Mouse (Mus musculus) lung, adult 10 weeks (tissue): ENCODE data around the gene Brd4. TPM values are rescaled to one million over a fixed set of nuclear protein-coding genes. Genes with fewer than 3 reads are reported as not detected.

Experiments
- polyA plus RNA-seq: library from polyadenylated mRNA; stranded (reverse); fragments of 350-450 nt; fragmentation: Illumina TruSeq; extraction: RNeasy Lipid Tissue Mini Kit (QIAGEN cat#74804); gene quantifications from one replicate; pipeline ENCODE4 v1.2.3, GENCODE M21; 2014; ENCODE audit warnings: low read depth, low replicate concordance; ENCODE audit not compliant: insufficient read depth

Brd4 gene
- 17.4 TPM for polyA plus RNA-seq

DNA sequence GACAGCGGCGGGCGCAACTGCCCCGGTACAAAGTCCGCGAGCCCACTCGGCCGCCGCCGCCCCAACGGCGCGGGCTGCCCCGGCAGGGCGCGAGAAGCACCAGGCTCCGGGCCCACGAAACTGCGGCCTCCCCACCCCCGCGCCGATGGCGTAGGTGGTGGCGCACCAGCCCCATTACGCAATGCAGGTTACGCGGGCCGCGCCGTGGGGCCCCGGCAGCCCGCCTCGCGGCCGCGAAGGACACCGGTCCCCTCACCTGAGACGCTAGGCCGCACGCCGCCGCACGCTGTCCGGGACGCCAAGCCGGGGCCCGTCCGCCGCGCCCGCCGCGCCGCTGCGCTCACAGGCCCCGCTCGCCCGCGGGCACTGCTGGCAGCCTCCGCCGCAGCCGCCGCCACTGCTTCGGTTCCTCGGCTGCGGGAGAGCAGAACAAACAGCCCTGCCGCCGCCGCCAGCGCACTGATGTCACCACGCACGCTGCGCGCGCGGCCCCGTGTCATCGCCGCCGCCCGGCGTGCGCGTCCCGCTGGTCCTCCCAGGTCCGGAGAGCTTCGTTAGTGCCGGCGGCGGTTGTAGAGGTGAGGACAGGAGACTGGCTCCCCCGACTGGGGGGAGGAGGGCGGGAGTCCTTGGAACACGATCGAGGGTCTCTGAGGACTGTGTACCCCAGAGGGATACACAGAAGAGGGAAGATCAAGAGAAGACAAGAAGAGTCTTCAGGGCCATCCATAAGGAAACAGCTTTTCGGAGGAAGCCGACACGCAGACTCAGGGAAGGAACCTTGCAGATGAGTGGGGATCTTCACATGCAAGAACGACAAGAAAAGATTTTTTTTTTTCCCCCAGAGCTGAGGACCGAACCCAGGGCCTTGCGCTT lies at the start of gene Brd4:
Brd4 (minus strand) TSS at position 461 of the 876 bp plus-strand sequence.

DNA sequence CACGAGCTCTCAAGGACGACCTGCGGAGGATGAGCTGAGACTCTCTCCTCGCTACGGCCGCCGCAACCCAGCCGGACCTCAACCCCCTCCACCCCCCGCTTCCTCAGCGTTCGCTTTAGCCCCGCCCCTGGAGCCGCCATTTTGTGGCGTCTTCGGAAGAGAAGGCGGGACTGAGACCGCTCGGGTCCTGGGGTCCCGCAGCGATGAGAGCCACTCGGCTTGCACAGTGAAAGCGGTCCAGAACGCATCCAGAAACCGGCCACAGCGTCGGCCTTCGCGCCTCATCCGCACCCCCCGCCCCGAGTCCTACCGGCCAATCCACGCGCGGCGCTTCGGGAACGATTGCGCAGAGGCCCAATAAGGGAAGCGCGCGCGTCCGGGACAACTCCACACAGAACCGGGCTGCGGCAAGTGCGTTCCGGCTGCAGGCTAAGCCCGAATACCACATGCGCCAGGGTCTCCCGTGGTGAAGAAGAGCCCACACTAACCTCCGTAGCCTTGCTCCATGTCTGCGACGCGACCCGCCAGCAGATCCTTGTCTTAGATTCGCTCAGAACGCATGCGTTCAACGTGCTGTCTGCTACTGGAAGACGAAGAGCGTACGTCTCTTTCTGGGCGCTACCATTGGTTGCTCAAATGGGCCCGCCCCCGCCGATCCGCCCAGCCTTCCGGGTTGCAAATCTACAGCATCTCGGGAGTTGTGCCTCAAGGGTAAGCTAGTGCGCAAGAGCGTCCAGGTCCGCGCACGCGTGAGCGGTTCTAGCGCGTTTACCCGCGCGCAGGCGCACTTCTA lies 36.3 kb upstream of the Brd4 start, which contains the start of gene Akap8:
Akap8 (minus strand) TSS at position 642 of the 793 bp plus-strand sequence.

GRCm38 (mm10) chr17:32188863-32189636 lies 95.5 kb downstream of the Brd4 start, which contains the start of gene Ephx3:
Gene Ephx3 (minus strand): TSS chr17:32189549.

GRCm38 (mm10) chr17:32166687-32167086 lies 117.8 kb downstream of the Brd4 start, which contains the start of gene Notch3:
Gene Notch3 (minus strand): TSS chr17:32166852.

Other genes with a start within 250 kb of the Brd4 start
- 5.6 TPM for gene Rrp1b, start 248.6 kb downstream of the Brd4 start, polyA plus RNA-seq
- 0.69 TPM for gene Hsf2bp, start 248.4 kb downstream of the Brd4 start, polyA plus RNA-seq
- 11.6 TPM for gene Notch3, start 117.9 kb downstream of the Brd4 start, polyA plus RNA-seq
- gene Ephx3, start 95.2 kb downstream of the Brd4 start, polyA plus RNA-seq = 1.3 TPM
- gene Akap8, start 36.5 kb upstream of the Brd4 start, polyA plus RNA-seq = 26.5 TPM
- gene Akap8l, start 65.9 kb upstream of the Brd4 start, polyA plus RNA-seq = 52.8 TPM
- 9.2 TPM for gene Wiz, start 104.7 kb upstream of the Brd4 start, polyA plus RNA-seq
- gene Rasal3, start 118.9 kb upstream of the Brd4 start, polyA plus RNA-seq = 6.9 TPM
- 1.3 TPM for gene Pglyrp2, start 139.4 kb upstream of the Brd4 start, polyA plus RNA-seq
- gene Cyp4f39, start 168.0 kb upstream of the Brd4 start, polyA plus RNA-seq = 3.1 TPM
- 2.9 TPM for gene Cyp4f17, start 221.3 kb upstream of the Brd4 start, polyA plus RNA-seq